Mouse (Mus musculus) telencephalon, adult 2 months (tissue): Measurements from ENCODE around the gene Dvl3.

Experiments used
- DNase-seq: peaks from one replicate; pipeline ENCODE4 v3.0.0-alpha.2; 2011; ENCODE audit warnings: low read depth, low spot score

Dvl3 gene

GRCm38 (mm10) chr16:20497980-20498676 is 18.7 kb upstream of the Dvl3 start:
- no peak for DNase-seq

- DNase-seq, result peak; percentile 97
Measured at GRCm38 (mm10) chr16:20498677-20499475, 17.9 kb upstream of the Dvl3 start, which contains the start of gene Eif2b5. Gene Eif2b5 (plus strand): TSS chr16:20498817.

DNA sequence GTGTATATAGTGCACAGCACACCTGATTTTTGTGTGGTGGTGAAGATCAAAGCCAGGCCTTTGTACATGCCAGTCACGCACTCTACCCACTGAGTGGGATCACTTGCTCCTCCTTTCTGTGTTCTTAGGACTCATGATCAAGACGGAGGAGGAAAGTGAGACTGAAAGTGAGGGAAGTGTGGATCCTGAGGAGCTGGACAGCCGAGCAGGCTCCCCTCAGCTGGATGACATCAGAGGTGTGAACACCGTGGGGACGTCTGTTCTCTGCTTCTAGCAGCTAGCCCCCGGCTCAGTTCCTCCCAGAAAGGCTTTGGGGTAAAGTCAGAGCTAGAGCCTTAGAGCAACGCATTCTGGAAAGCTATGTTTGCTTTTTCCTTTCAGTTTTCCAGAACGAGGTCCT is 10.8 kb upstream of the Dvl3 start:
- peak; percentile 26 for DNase-seq

DNA sequence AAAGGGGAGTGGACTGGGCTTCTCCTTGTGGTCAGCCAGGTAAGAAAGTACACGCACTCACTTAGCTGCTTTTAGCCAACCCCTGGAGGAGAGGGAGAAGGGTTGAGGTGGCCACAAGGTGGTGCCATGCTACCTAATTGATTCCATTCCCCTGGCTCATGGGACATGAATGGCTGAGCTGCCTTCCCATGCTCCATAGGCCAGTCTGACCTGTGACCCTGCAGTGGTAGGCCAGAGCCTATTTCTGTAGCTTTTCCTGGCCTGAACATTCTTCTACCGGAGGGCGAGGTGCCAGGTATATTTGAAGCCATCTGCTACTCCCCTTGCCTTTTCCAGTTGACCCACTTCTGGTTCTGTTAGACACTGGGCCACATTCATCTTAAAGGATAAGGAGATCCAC is 7.4 kb upstream of the Dvl3 start:
- no peak for DNase-seq

DNA sequence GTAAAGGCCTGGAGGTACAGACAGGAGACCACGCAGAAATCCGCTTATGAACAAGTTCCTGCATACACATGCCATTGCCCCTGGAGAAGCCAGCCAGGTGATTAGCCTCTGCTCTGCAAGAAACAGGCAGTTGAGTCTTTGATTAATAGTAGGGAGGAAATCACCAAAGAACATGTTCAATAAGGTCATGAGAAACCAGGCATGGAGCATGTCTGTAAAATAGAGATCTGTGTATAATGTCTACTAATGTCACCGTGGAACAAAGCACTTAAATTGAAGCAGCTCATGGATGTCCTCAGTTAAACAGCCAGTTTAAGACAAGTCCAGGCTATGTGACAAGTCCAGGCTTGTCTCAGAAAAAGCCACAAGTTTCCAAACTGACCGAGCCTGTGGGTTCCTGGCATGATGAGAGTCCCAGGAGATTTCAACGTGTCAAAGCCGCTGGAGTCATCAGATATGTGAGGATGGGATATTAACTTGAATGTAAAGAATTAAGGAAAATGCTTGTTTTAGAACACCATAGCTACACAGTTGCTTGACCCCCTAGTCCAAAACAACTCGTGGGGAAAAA is 5.4 kb upstream of the Dvl3 start:
- DNase-seq, result no peak

- no peak for DNase-seq
Measured at GRCm38 (mm10) chr16:20516032-20516431, 750 bp upstream of the Dvl3 start.

DNA sequence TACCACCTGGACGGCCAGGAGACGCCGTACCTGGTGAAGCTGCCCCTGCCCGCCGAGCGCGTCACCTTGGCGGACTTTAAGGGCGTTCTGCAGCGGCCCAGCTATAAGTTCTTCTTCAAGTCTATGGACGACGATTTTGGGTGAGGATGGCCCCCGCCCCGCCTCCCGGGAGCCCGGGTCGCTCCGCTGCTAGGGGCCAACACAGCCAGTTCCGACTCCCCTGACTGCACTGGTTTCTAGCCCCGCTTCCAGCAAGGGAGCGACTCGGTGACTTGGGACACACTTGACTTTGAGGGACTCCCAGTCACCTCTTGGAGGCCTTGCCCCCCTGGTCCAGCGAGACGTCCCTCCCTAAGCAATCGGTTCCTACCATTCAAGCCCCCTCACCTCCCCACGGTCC is 434 bp downstream of the Dvl3 start:
- no peak for DNase-seq

DNA sequence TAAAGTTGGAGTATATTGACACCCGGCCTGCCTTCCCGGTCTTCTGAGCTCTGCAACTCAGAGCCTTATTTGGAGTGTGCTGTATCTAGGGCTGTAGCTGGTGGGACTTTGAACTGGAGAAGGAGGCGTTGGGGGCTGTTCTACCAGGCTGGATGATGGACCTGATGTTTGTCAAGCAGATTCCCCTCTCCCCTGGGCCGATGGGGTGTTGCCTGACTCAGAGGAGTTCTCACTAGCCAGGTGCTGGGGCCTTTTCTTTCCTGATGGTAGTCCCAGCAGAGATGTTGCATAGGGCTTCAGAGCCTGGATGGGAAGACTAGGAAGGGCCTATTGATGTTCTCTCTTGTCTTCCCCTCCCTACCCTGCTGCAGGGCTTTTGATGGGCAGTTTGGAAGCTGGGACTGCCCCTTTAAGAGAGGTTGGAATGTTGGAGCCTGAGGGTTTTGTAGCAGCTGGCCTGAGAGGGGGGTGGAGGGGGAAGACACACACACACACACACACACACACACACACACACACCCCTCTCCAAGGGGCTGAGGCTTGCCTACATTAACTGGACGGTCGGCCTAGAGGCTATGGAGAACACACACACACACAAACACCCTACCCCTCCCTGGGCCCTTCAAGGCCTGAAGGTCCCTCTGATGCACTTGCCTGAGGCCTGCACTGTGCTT is 1.1 kb downstream of the Dvl3 start:
- no peak for DNase-seq

DNA sequence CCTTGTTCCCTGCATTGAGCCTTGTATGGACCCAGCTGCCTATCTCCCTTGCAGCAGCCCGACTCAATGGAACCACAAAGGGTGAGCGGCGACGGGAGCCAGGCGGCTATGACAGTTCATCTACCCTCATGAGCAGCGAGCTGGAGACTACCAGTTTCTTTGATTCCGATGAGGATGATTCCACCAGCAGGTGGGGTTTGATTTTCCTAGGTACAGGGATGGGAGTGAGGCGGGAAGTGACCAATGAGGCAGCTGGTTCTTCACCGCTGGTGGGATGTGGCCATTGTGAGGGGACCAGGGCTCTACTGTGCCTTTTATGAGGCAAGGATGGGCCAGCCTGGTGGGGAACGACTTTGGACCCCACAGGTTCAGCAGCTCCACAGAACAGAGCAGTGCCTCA is 7.1 kb downstream of the Dvl3 start:
- no peak for DNase-seq

DNA sequence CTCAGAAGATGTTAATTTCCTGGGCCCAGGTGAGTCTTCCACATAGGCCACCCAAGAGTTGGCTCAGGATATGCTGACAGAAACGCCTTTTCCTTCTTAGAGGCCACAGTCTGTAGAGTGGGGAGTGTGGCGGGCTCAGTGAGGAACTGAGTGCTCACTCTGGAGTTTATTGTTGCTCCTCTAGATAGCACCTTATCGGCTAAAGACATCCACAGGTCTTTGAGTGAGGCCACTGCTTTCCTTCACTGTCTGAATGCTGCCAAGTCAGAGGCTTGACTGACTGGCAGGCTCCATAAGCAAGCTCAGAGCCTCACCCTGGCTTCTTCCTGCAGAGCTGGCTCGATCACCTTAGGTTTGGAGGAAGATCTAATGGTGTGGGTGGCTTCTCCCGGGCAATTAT is 12.0 kb downstream of the Dvl3 start:
- DNase-seq, result no peak

- no peak for DNase-seq
Measured at GRCm38 (mm10) chr16:20529375-20529774, 12.6 kb downstream of the Dvl3 start.

- DNase-seq, result no peak
Measured at GRCm38 (mm10) chr16:20530941-20531340, 14.2 kb downstream of the Dvl3 start.

GRCm38 (mm10) chr16:20534617-20535295 is 18.0 kb downstream of the Dvl3 start:
- no peak for DNase-seq

- DNase-seq, result peak; percentile 100
Measured at GRCm38 (mm10) chr16:20535296-20536080, 18.7 kb downstream of the Dvl3 start, which contains the start of gene Ap2m1. Gene Ap2m1 (plus strand): TSS chr16:20535478.

GRCm38 (mm10) chr16:20536081-20536665 is 19.4 kb downstream of the Dvl3 start:
- DNase-seq, result no peak

DNA sequence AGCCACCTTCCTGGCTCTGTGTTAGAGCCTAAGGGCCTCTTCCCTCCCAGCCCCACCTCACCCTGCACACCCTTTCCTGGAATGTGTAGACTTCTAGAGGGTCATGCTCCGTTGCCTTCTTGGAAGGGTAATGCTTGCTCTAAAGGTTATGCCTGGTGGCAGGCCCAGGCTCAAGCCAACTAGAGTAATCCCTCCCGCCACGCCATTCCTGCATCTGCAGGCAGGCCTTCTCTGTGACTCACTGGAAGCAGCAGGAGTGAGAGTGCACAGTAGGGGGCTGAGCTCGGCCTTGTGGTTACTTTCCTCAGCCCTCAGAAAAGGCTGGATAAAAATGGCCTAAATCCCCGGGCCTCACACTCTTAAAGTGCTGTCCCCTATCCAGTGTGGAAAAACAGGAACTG is 20.3 kb downstream of the Dvl3 start:
- DNase-seq, result no peak

GRCm38 (mm10) chr16:20537601-20538320 is 21.0 kb downstream of the Dvl3 start:
- no peak for DNase-seq

DNA sequence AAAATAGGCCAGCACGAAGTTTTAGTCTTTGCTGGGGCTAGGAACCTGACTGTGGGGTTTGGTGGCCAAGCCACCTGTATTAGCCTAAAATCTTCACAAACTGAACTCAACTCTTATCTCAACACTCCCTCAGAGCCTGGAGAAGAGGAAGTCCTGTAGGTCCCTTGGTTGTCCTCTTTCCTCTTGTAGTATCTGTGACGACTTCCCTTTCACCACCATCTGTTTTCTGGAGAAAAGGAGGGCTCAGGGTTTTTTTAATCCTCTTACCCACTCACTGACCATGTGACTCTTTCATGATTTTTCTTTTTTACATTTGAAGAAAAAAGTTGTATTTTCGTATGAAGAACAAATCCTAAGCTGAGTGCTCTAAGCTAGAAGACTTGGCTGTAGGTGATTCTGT is 22.9 kb downstream of the Dvl3 start:
- no peak for DNase-seq

- no peak for DNase-seq
Measured at GRCm38 (mm10) chr16:20540438-20540837, 23.7 kb downstream of the Dvl3 start.

DNA sequence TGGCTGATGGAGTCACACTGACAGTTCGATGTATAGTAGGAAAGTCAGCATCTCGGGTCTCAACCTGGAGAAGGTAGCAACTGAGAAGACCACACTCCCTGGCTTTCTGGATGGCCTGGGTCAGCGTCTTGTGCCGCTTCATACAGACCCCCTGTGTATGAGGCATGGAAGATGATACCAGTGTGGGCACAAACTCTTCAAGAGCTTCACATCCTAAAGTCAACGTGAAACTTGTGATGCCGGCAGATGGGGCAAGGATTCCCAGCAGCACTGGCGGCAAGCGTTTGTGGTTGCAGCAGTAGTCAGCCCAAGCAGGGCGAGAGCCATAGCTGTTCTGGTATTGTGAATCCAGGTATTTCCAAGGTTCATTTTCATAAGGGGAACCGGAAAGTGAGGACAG is 28.9 kb downstream of the Dvl3 start:
- DNase-seq, result no peak
